Mouse (Mus musculus) embryonic stem cell, embryonic (primary cell): ENCODE data around the gene Cdh5.
"Not testable (repeated sequence)": the region's sequence is repeated elsewhere in the genome, so short reads cannot be mapped to it uniquely, and the experiment has no call there.

ENCODE experiments used
- CTCF ChIA-PET, 4 experiments: fragments of 300-600 bp in 2 of 4; fragments of 350-600 bp in 2 of 4; sonication (Branson Sonifier 250); formaldehyde crosslinking; loops; one replicate each; lab custom pipeline; 2022; ENCODE audit warnings: inconsistent platforms in 2 of 4; lab: Charles Lee
- POLR2A ChIA-PET, 4 experiments: fragments of 300-600 bp in 2 of 4; fragments of 350-600 bp in 2 of 4; sonication (Branson Sonifier 250); formaldehyde crosslinking; loops; one replicate each; lab custom pipeline; 2022; ENCODE audit warnings: antibody characterized with exemption in 4 of 4, inconsistent platforms in 1 of 4; lab: Charles Lee

Cdh5 gene

GRCm38 (mm10) chr8:104101415-104101814, at the start of gene Cdh5:
Cdh5 (plus strand) TSS chr8:104101625.
- ChIA-PET POLR2A (no interaction called here), CTCF (interaction anchor here in 2 of 4 experiments (1.0 to 2.2 kb wide), 3 partner anchors 15 to 16 kb away, joined by 3 to 10 read pairs (median 3); no protein-coding TSS in a partner anchor)

- CTCF ChIA-PET = interaction anchor here in 1 of 4 experiments (0.7 kb wide), 1 partner anchor 11 kb away, joined by 3 read pairs; no protein-coding TSS in a partner anchor
- POLR2A ChIA-PET = no interaction called here
Observed at GRCm38 (mm10) chr8:104059922-104060321, 41.5 kb upstream of the Cdh5 start.

DNA sequence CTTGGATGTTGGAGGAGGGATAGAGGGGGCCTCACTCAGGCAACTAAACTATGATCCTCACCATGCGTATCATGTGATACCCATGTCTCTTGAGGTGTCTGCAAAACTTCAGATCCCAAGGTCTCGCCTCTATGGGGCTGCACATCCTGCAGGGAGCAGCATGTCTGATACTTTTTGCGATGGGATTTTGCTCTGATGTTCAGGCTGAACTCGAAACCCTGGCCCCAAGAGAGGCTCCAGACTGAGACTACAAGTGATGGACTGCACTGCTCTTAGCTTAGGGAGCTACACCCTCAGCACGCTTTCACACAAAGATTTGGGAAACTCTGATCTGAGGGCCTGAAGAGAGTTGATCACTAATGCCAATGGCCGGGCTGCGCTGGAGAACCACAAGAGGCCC, 41.0 kb upstream of the Cdh5 start:
- POLR2A ChIA-PET = no interaction called here
- CTCF ChIA-PET = interaction anchor here in 2 of 4 experiments (1.1 to 1.2 kb wide), 2 partner anchors 9 to 17 kb away, joined by 3 to 5 read pairs; no protein-coding TSS in a partner anchor

DNA sequence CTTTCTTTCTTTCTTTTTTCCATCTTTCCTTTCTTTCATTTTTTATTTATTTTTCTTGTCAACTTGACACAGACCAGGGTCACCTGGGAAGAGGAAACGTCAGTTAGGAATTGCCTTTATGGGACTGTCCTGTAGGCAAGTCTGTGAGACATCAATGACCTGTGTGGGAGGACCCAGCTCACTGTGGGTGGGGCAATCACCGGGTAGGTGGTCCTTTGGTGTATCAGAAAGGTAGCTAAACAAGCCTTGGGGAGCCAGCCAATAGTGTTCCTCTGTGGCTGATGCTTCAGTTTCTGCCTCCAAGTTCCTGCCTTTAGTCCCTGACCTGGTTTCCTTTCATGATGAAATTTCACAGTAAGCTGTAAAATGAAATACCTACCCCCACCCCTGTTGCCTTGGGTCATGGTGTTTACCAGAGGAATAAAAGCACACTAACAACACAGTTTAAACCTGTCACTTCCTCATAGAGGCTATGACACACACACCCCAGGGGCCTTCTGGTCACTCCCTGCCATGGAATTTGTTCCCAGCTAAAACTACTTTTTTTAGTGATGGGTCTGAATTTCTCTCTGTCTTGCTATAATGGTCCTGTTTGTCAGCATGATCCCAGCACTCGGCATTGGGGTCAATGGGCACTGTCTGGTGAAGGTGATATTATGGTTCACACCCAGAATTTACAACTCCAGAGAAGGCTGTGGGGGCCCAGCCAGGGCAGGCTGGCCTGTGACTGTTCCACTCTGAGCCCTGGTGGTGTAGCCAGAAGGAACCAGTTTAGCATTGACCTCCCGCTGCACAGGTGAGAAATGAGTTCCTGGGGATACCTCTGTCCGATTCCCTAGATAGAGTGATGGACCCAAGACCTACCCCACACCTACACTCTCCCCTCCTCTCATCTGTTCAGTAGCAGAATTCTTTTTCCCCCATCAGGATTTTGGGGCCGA, 40.1 kb upstream of the Cdh5 start:
- POLR2A ChIA-PET = interaction anchor here in 1 of 4 experiments (0.9 to 1.2 kb wide), 2 partner anchors 8 to 22 kb away, joined by 3 read pairs; no protein-coding TSS in a partner anchor

GRCm38 (mm10) chr8:104061989-104062820, 39.2 kb upstream of the Cdh5 start:
- ChIA-PET POLR2A (interaction anchor here in 1 of 4 experiments (0.9 to 1.2 kb wide), 2 partner anchors 9 to 22 kb away, joined by 3 read pairs; no protein-coding TSS in a partner anchor), CTCF (interaction anchor here in 3 of 4 experiments (0.7 to 1.5 kb wide), 9 partner anchors 9 to 157 kb away, joined by 3 to 5 read pairs (median 4); no protein-coding TSS in a partner anchor)

More for the DNA sequence above, 40.1 kb upstream of the Cdh5 start:
- CTCF ChIA-PET = interaction anchor here (0.6 to 1.5 kb wide), 8 partner anchors 9 to 158 kb away, joined by 3 to 5 read pairs (median 4); no protein-coding TSS in a partner anchor

- POLR2A ChIA-PET = interaction anchor here in 1 of 4 experiments (0.6 kb wide), 1 partner anchor 227 kb away, joined by 3 read pairs; no protein-coding TSS in a partner anchor
- CTCF ChIA-PET = interaction anchor here in 2 of 4 experiments (1.0 to 1.3 kb wide), 2 partner anchors 12 kb away, joined by 3 read pairs; no protein-coding TSS in a partner anchor
Observed at GRCm38 (mm10) chr8:104065223-104065622, 36.2 kb upstream of the Cdh5 start.

GRCm38 (mm10) chr8:104065906-104066518, 35.4 kb upstream of the Cdh5 start:
- ChIA-PET POLR2A (no interaction called here), CTCF (interaction anchor here in 3 of 4 experiments (1.0 to 1.3 kb wide), 3 partner anchors 11 kb away, joined by 3 to 4 read pairs (median 3); no protein-coding TSS in a partner anchor)

DNA sequence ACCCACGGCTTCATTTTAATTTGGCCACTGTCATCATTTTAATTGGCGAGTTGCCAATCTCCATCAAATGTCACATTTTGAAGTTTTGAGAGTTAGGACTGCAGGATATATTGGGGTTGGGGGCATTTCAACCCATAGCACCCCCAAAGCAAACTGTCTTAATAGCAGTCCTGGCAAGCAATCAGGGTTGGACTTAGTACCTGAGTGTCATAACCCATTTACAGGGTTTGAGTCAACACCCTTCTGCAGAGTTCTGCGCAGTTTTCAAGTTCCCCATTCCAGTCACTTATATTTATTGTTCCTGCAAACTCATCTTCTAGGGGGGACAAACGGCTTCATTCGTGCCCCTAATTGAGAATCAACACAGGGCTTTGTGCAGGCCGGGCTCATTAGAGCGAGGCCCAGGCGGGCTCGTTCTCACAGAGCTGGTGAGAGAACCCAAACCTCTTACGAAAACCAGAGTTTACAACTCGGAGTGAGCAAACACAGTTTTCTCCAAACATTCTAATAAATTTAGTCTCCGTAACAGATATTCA, 34.0 kb upstream of the Cdh5 start:
- POLR2A ChIA-PET = no interaction called here

GRCm38 (mm10) chr8:104068421-104069035, 32.9 kb upstream of the Cdh5 start:
- ChIA-PET CTCF (interaction anchor here in 3 of 4 experiments (1.2 to 1.8 kb wide), 4 partner anchors 9 to 18 kb away, joined by 3 to 5 read pairs (median 4); no protein-coding TSS in a partner anchor), POLR2A (interaction anchor here in 1 of 4 experiments (0.6 kb wide), 1 partner anchor 29 kb away, joined by 3 read pairs; no protein-coding TSS in a partner anchor)

More for the DNA sequence above, 34.0 kb upstream of the Cdh5 start:
- CTCF ChIA-PET = interaction anchor here in 1 of 4 experiments (1.8 kb wide), 1 partner anchor 10 kb away, joined by 3 read pairs; no protein-coding TSS in a partner anchor

DNA sequence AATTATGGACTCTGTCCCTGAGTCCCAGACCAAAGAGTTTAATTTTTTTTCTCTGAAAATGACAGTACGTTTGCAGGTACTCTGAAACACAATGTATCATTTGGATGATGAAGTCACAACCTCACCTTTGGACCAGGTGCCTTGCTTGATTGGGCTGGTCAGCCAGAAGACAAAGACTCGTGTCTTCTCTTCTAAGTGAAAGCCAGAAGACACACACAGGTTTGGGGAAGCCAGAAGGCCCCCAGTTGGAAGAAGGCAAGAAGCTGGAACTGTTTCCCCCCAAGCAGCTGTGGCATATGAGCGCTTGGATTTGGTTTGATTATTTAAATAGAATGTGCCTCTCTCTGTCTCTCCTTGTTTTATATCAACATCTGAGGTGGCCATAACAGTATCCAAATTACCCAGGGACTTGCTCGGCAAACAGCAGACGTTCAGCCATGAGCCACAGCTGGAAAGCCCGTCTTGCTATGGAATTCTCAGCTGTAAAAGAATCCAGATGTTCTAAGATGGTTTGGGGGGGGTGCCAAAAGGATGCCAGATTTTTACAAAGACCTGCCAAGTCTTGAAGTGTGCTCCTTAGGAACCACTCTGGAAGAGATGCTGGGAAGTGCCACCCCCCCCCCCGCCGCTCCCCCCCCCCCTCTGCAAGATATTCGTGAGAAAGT, 31.1 kb upstream of the Cdh5 start:
- CTCF ChIA-PET = interaction anchor here in 3 of 4 experiments (0.7 to 1.2 kb wide), 3 partner anchors 25 to 372 kb away, joined by 3 to 14 read pairs (median 3); partner anchors contain the start of gene Dync1li2 (in 1 of the 3)

DNA sequence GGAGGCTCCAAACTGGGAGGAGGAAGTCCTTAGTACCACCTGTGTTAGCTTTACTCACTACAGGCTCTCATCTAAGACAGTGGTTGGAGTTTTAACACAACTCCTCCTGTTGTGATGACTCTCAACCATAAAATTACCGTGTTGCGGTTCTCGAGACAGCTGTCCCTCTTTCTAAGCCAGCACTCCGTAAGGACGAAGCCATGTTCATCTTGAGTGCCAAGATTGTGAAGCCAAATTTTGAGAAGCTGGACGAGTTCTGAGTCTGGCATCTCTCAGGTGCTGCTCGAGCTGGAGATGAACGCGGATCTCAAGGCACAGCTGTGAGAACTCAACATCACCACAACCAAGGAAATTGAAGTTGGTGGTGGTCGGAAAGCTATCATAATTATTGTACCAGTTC, 30.5 kb upstream of the Cdh5 start:
- ChIA-PET CTCF (interaction anchor here in 3 of 4 experiments (0.6 to 1.2 kb wide), 3 partner anchors 11 to 372 kb away, joined by 3 read pairs; partner anchors contain the start of gene Dync1li2 (in 1 of the 3)), POLR2A (no interaction called here)

More for the DNA sequence above, 31.1 kb upstream of the Cdh5 start:
- POLR2A ChIA-PET = not testable (repeated sequence)

DNA sequence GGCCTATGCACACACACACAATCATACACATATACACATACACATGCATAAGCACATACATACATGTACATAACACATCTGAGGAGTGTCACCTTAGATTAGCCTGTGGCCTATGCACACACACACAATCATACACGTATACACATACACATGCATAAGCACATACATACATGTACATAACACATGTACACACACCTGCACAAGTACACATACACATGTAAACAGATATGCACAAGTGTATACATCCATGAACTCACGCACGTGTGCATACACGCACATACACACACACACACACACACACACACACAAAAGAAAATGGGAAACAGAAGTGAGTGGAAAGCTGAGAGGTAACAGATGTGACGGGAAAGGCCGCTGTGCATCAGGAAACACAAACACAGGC, 26.3 kb upstream of the Cdh5 start:
- CTCF ChIA-PET = interaction anchor here in 1 of 4 experiments (2.0 kb wide), 1 partner anchor 13 kb away, joined by 4 read pairs; no protein-coding TSS in a partner anchor
- POLR2A ChIA-PET = no interaction called here

- ChIA-PET POLR2A (no interaction called here), CTCF (interaction anchor here (0.6 to 2.2 kb wide), 21 partner anchors 8 to 494 kb away, joined by 3 to 12 read pairs (median 4); no protein-coding TSS in a partner anchor)
Observed at GRCm38 (mm10) chr8:104076541-104077412, 24.6 kb upstream of the Cdh5 start.

GRCm38 (mm10) chr8:104078091-104078490, 23.3 kb upstream of the Cdh5 start:
- ChIA-PET POLR2A (interaction anchor here in 1 of 4 experiments (0.6 kb wide), 1 partner anchor 9 kb away, joined by 5 read pairs; no protein-coding TSS in a partner anchor), CTCF (interaction anchor here in 2 of 4 experiments (0.9 to 1.7 kb wide), 6 partner anchors 8 to 493 kb away, joined by 4 to 12 read pairs (median 4); no protein-coding TSS in a partner anchor)

- ChIA-PET POLR2A (interaction anchor here in 1 of 4 experiments (0.6 kb wide), 1 partner anchor 888 kb away, joined by 4 read pairs; no protein-coding TSS in a partner anchor), CTCF (interaction anchor here in 3 of 4 experiments (0.6 to 2.7 kb wide), 12 partner anchors 8 to 485 kb away, joined by 3 to 12 read pairs (median 4); partner anchors contain the start of gene Cdh5 (in 2 of the 3))
Observed at GRCm38 (mm10) chr8:104085281-104085680, 16.1 kb upstream of the Cdh5 start.
